Comparison of ENCODE assay signal across 20 mouse cellular contexts in the genomic region with DNA sequence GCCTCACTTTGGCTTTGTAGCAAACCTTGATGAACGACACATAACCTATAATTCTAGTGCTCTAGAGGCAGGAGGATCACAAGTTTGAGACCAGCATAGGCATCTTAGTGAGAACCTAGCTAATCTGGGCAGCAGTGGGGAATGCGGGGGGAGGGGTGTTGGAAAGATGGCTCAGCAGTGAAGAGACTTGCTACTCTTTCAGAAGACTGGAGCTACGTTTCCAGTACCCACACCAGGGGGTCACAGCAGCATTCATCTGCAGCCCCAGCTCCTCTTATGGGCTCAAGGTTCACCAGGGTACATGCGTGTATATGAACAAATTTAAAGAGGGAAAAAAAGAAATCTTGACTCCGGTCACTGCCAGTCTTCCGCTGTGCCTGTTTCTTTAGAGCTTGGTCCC. TPM values are rescaled to one million over a fixed set of nuclear protein-coding genes. Genes with fewer than 3 reads are reported as not detected.
DNase-seq lines count a peak whose midpoint lies in the region; ATAC-seq lines count a peak whose summit lies in the region.
"Had no signal": no experiment of that assay in that cellular context is flagged by ENCODE, and none has a peak within 500 bp of the region (broad histone marks: within the 10 kb centered on the region; RNA-seq: fewer than 3 reads in every experiment).

No protein-coding gene starts in this region.

- ATAC-seq in midbrain, embryonic 11.5 days (ENCODE audit: low FRiP score): no peak
- no peak for ATAC-seq in midbrain, embryonic 14.5 days (ENCODE audit: low FRiP score, low TSS enrichment)
- ATAC-seq: activated CD4-positive, CD25-positive, alpha-beta regulatory T cell, adult 4 months; CD4-positive, CD25-positive, alpha-beta regulatory T cell, adult 4 months; Patski had no signal

- H3K4me1 ChIP-seq in midbrain, embryonic 11.5 days (ENCODE audit: control insufficient read depth, insufficient read depth, low read length): peaks cover 14% of the 10 kb centered on the region
- peaks cover 10% of the 10 kb centered on the region; the same call in 1 of the 2 replicates for H3K4me1 ChIP-seq in midbrain, embryonic 14.5 days (ENCODE audit: control insufficient read depth, insufficient read depth, low read length)

- no peak overlapping the region for H3K4me3 ChIP-seq in midbrain, embryonic 11.5 days (ENCODE audit: low read depth, low read length)
- H3K4me3 ChIP-seq in midbrain, embryonic 14.5 days (replicated peaks; ENCODE audit: low read depth, low read length): no peak overlapping the region

- no peak overlapping the region for H3K4me2 ChIP-seq in midbrain, embryonic 11.5 days
- no peak overlapping the region for H3K4me2 ChIP-seq in midbrain, embryonic 14.5 days (ENCODE audit: low read length)

- 71% methylated on average over 6 of the region's 6 CpGs for WGBS in midbrain, embryonic 11.5 days
- WGBS in midbrain, embryonic 14.5 days: 73% methylated on average over 6 of the region's 6 CpGs

- DNase-seq in midbrain, embryonic 11.5 days (ENCODE audit: low spot score, missing footprints): peak; percentile 77
- no peak for DNase-seq in midbrain, embryonic 14.5 days
- peak; percentile 53 for DNase-seq in R1 (ENCODE audit: low read depth, low spot score)
- no peak for DNase-seq in testis, postnatal 10 days (ENCODE audit: low spot score)
- DNase-seq: adrenal gland, adult 2 months; adrenal gland, adult 8-10 months; adrenal gland, postnatal 10 days; adrenal gland, postnatal 14 days; adrenal gland, postnatal 25 days; adrenal gland, postnatal 36 days; B cell, adult 2 months; cerebellum, adult 11 months; cerebellum, adult 11-12 months; cerebellum, adult 18-20 months; cerebellum, adult 2 months had no signal

- H3K27ac ChIP-seq in midbrain, embryonic 11.5 days (ENCODE audit: low read depth, low read length): no peak overlapping the region
- no peak overlapping the region for H3K27ac ChIP-seq in midbrain, embryonic 14.5 days (replicated peaks; ENCODE audit: low read depth, low read length)

- H3K27me3 ChIP-seq in midbrain, embryonic 11.5 days (ENCODE audit: control insufficient read depth, insufficient read depth, low read length): no peaks in the 10 kb centered on the region
- H3K27me3 ChIP-seq in midbrain, embryonic 14.5 days (ENCODE audit: control insufficient read depth, insufficient read depth, low read length): 0 out of 2 replicates have a peak, but pooled peaks cover 4% of the 10 kb centered on the region

- no peaks in the 10 kb centered on the region for H3K36me3 ChIP-seq in midbrain, embryonic 11.5 days (ENCODE audit: control insufficient read depth, insufficient read depth, low read length)
- H3K36me3 ChIP-seq in midbrain, embryonic 14.5 days (ENCODE audit: control insufficient read depth, insufficient read depth, low read length): no peaks in the 10 kb centered on the region
- H3K36me3 ChIP-seq: G1E had no signal

- no peak overlapping the region for H3K9ac ChIP-seq in midbrain, embryonic 11.5 days (ENCODE audit: low read length)
- no peak overlapping the region for H3K9ac ChIP-seq in midbrain, embryonic 14.5 days (replicated peaks; ENCODE audit: low read length)

- no peaks in the 10 kb centered on the region for H3K9me3 ChIP-seq in midbrain, embryonic 11.5 days (ENCODE audit: control insufficient read depth, low read length)
- H3K9me3 ChIP-seq in midbrain, embryonic 14.5 days (ENCODE audit: control insufficient read depth, low read length): no peaks in the 10 kb centered on the region
- H3K9me3 ChIP-seq: G1E had no signal

RNA-seq across cellular contexts. Expression of gene Nkx1-1, which starts 55.5 kb away (rescaled TPM):
- 0.40 and 0.48 TPM in 2 replicates for polyA plus RNA-seq in midbrain, embryonic 11.5 days (2014; fragmentation: Nextera tagmentation; extraction: Ambion mirVana)
- 0.49 and 0.70 TPM in 2 replicates for polyA plus RNA-seq in midbrain, embryonic 14.5 days (2014; fragmentation: Nextera tagmentation; extraction: Ambion mirVana)
- polyA plus RNA-seq: activated CD4-positive, CD25-positive, alpha-beta regulatory T cell, adult 4 months; adrenal gland, adult 2 months; C2C12; CD4-positive, CD25-positive, alpha-beta regulatory T cell, adult 4 months; G1E; Patski had no signal

Comparison
In these comparisons a context has a peak if more than half of its experiments do, and no peak if none do; other contexts are left out.
1. DNase-seq: peak in midbrain, embryonic 11.5 days (single experiment) and R1 (single experiment); none in midbrain, embryonic 14.5 days (single experiment) and testis, postnatal 10 days (single experiment).